Mouse (Mus musculus) R1 (cell line): Measurements from ENCODE around the gene Kcna7.

ENCODE experiments used
- DNase-seq: peaks from one replicate; pipeline ENCODE4 v3.0.0-alpha.2; 2018; ENCODE audit warnings: low read depth, low spot score

Kcna7 gene

DNA sequence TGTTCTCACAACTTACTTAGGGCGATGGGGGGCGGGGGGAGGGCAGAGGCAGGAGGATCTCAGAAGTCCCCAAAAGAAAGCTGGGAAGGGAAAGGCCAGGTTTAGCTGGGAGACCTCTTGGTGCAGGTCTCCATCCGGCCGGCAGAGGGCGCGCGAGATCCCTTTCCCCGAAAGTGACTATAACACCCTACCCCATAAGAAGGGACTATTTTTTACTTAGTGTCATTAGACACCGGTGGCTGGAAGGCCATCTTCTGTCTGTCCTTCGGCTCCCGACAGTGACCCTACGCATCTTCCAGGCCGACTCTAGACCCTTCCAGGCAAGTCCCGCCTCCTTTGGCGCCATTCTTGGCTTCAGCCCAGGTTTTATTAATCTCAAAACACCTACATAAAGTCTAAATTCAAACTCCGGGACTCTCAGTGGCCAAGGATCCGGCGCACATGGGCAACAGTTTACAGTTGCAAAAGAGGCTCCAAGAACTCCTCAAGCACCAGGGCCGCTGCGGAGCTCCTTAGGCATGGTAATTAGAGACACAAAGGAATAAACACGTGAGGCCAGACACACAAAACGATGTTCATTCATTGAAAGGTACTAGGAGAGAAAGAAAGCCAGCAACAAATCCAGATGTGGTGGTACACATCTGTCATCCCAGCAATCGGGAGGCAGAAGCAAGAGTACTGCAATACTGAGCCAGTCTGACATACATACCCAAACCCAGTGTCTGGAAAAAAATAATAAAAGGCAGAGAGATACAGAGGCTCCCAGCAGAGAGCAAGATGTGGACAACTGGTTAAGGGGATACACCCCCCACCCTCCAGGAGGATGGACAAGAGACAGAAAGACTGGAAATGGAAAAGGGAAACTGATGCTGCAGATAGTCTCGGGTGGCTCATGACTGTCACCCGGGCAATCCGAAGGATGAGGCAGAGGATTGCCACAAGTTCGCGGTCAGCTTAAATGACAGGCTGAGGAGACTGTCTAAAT is at the start of gene Kcna7:
TSS of gene Kcna7 (plus strand) at position 563 of the 985 bp plus-strand sequence.
- DNase-seq: peak; percentile 76

DNA sequence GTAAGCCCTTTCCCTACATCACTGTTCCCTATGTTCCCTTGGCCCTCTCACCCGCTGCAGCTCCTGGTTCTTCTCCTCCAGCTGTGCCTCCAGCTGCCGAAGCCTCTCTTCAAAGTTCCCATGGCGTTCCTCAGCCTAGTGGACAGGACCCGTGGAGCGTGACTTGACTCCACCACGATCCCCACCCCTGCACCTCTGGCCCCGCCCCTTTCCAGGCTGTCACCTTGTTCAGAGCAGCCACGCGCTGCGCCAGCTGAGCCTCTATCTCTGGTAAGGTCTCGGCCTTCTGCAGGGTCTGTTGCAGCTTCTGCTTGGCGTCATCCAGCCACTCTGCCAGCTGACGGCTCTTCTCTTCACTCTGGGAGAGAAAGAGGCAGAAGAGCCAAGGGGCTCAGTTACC is 49.4 kb upstream of the Kcna7 start:
- DNase-seq: peak; percentile 34

DNA sequence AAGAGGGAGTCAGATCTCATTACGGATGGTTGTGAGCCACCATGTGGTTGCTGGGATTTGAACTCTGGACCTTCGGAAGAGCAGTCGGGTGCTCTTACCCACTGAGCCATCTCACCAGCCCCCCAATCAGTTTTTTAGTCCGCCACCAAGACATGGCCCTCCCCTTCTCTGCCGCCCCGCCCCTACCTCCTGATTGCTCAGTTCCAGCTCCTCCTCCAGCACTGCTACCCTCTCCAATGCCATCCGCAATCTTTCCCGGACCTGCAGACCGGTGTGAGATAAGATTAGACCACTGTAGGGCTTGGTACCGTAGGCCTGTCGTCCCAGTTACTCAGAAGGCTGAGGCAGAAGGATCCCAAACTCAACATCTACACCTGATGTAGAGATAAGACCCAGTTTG is 46.4 kb upstream of the Kcna7 start:
- peak; percentile 85 for DNase-seq

DNA sequence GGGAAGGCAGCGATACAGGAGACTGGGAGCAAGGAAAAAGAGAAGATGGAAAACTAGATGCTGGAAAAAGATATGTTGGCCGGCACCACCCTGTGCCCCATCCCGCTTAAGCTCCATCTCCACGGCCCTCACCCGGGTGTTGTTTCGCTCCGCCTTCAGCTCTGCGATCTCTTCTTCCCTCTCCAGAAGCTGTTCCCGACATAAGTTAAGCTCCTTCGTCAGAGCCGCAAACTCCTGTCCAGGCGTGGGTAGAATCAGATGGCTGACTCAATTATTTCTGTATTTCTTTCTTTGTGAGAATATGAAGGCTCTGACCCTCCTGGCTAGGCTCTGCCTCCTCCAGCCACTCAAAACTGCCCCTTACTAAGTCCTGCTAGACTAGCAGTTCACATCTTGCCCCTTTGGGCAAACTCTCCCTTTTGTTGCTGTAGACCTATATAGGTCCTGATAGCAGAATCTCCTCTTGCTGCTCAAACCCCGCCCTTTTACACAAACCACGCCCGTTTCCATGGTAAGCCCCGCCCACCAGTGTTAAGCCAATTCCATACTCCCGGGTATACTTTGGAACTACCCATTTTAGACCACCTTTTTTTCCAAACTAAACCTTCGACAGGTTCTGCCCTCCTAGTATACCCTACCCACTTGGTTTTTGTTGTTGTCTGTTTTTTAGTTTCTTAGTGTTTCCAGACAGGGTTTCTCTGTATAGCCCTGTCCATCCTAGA is 44.9 kb upstream of the Kcna7 start:
- DNase-seq: peak; percentile 76

DNA sequence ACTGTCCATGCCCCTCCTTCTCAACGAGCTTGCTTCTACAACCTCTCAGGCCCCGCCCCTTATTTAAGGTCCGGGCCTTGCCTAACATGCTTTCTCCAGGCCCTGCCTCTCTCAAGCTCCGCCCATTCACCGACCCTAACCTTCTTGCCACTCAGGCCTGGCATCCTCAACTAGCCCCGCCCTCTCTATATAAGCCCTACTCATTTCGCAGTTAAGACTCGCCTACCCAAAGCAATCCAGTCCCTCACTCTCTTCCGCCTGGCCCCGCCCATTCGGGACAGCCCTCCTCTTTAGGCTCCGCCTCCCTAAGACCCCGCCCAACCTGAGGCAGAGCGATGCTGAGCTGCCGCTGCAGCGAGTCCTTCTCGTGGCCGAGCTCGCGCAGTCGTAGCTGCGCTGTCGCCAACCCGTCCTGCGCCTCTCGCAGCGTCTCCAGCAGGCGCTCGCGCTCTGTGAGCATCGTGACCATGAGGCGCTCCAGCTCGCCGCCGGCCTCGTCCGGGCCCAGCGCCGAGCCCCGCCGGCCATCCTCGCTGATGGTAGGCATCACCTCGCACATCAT is 44.1 kb upstream of the Kcna7 start:
- DNase-seq: peak; percentile 100

DNA sequence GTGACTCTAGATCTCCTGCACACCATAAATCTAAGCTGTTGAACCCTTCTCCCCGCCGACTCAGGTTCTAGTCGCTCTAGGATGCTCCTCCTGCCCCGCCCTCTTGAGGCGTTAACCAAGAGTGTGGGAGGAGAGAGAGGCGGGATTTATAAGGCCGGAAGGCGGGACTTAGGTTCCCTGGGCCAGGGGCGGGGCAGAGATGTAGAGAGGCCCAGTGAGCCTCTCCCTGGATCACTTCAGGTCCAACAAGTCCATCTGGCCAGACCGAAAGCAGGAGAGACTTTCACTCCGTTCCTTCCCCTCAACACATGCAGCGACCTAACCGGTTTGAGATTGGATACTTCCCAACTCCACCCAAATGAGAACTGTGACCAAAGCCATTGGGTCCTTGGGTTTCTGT is 42.7 kb upstream of the Kcna7 start:
- peak; percentile 95 for DNase-seq

DNA sequence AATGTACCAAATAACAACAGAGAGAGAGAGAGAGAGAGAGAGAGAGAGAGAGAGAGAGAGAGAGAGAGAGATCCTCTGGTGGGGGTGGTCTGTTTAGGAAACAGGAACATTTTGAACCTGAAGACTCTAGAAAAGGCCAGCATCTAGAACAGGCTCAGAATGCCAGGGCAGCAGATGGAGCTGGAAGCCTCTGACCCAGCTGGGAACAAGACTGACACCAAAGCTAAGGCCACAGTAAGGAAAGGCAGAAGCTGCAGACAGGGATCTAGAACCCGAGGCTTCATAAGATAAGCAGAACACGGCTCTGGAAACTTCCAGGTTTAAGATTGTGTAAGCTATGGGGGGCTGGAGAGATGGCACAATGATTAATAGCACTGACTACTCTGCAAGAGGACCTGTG is 41.5 kb upstream of the Kcna7 start:
- no peak for DNase-seq

DNA sequence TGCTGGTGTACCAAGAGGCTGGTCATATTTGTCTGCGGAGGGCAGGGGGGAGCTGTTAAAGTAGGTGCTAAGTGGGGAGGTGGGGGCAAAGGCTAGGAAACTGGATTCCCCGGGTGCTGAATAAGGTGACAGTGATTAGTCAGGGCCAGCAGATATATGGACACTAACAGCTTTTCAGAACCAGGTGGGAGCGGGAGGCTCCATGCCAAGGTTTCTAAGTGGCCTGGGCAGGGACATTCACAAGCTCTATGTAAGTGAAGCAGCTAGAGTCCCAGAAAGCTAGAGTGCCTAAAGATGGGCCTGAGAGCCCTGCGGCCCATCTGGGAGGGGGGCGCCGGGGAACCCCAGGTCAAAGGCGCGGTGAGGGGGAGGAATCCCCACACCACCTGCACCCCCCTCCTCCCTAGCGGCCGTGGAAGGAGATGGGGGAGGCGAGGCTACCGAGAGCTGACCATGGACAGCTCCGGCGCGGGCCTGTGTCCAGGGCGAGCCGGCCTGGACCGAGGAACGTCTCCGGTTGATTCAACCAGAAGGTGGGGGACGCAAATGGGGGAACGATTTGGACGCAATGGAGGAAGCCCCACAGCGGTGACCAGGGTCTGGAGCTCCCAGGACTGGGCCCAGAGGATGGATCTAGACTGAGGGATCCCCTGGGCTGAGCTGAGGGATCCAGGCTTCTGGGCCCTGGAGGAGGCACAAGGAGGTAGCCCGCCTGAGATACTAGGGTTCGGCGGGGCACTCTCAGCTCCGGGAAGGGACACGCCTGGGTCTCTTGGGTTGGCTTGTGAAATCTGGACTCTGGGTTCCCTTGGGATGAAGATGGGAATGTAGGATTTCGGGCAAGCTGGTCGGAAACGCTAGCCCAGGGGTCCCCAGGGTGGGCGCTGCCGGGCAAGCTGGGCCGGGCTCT is 39.5 kb upstream of the Kcna7 start:
- peak; percentile 36 for DNase-seq

DNA sequence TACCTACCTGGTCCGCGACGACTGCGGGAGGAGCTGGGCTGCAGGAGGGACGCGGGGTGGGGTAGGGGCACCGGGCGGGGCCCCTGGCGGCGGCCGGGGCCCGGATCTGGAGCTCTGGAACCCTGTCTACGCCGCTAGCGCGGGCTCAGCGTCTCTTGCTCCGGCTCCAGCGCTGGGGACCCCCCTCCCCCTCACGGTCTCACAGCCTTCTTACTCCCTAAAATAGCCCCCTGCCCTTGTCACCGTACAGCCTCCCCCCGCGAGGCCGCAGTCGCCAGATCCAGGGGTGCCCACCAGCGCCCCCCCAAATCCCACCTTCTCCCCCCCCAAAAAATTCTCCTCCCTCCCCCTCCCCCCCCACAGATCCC is 38.8 kb upstream of the Kcna7 start, which contains the start of gene Ppfia3:
TSS of gene Ppfia3 (minus strand) at position 368 of the 368 bp plus-strand sequence.
- DNase-seq: no peak

DNA sequence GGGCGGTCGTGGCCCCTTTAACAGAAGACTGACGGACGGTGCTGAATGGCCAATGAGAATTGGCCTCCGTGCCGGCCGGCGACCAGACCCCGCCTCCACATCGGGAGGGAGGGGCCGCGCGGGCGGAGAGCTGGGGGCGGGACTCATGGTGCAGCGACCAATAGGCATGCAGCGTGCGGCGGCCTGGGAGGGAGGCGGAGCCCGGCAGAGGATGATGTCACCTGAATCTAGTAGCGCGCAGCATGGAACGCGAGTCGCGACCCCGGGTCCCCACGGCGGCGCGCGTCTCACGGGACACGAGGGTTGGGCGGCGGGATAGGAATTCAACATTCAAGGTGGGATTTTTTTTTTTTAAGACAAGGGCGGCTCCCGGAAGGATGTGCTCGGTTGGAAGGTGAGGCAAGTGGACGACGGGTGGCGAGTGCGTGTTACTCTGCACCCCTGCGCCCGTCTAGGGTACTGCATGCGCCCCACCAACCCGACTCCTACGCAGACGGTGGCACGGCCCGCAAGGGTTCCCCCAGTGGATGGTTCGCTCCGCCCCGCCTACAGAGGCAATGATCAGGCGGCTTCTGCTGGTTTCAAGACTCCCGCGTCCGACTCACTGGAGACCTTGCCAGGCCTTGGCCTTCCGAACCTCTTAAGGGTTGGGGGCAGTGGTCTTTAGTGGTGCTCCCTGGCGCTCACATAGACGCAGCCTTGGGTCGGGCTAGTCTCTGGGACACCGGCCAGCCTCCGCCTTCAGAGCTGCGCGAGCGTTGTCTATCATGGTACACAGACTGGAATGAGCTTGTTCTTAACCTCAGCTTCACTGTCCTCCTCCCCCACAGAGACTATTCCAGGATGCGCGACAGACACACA is 38.2 kb upstream of the Kcna7 start:
- DNase-seq: peak; percentile 97

DNA sequence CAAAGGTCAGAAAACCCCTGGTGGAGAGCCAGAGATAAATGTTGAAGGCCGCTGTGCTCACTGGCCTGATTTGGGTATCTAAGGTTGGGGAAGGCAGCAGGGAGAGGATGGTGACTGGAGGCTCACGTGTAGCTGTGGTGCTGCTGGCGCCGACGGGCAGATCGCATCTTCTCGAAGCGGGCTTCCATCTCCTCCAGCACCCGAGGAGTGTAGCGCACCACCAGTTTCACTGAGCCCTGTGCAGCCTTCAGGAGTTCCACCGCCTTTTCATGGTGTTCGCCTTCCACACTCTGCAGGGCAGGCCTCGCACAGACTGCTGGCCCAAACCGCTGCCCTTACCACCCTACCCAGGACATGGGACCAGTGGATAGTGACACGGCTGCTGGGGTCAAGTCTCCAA is 37.3 kb upstream of the Kcna7 start:
- no peak for DNase-seq

DNA sequence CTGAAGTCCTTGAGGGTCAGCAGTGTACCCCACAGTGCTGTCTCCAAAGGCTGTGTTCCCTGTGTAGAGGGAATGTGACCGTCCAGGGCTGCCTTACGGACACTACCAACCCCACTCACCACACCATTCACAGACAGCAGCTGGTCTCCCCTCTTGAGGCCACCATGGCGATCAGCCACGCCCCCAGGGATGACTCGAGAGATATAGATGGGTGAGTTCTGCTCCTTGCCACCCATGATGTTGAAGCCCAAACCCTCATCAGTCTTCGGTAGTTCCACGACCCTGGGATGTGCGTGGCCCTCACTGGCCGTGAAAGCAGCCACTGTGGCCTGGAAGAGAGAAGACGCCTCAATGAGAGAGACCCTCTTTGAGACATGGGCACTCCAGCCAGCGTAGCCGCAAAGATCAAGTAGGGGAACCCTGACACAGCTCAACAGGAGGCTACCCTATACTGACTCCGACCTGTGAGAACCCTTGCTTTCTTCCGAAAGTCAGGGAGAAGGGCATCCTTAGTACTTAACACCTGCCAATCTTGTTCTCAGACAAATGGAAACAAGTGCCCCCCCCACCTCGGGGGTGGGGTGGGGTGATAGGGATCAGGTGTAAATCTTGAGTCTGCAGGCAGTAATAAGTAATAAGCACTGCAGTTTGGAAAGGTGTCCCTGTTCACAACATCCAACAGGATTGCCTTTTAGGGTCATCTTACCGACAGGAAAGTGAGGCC is 36.3 kb upstream of the Kcna7 start:
- DNase-seq: no peak

DNA sequence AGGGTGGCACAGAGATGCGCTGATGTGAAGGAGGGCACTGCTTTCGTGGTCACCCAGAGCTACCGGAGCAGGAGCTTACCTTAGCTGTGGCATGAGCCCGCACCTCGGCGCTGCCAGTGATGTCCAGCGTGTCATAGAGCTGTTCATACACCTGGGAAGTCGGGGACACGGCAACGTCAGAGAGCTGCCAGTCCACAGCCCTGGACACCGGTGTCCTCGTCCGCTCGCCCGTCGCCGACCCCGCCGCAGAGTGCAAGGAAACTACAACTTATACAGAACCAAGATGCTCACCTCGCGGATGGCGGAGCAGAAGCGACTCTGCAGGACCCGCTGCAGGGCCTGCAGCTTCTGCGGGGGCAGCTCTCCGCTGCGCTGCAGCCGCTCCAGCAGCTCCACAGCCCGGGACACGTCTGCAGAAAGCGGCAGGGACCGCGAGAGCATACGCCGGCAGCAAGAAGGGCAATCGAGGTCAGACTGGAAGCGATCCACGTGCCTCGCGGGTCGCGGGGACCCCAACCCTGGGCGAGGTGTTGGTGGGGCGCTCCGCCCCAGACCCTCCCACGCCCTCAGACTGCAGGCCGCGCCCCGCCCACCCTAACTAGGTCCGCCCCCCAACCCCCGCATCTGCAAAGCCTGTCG is 35.5 kb upstream of the Kcna7 start:
- no peak for DNase-seq

DNA sequence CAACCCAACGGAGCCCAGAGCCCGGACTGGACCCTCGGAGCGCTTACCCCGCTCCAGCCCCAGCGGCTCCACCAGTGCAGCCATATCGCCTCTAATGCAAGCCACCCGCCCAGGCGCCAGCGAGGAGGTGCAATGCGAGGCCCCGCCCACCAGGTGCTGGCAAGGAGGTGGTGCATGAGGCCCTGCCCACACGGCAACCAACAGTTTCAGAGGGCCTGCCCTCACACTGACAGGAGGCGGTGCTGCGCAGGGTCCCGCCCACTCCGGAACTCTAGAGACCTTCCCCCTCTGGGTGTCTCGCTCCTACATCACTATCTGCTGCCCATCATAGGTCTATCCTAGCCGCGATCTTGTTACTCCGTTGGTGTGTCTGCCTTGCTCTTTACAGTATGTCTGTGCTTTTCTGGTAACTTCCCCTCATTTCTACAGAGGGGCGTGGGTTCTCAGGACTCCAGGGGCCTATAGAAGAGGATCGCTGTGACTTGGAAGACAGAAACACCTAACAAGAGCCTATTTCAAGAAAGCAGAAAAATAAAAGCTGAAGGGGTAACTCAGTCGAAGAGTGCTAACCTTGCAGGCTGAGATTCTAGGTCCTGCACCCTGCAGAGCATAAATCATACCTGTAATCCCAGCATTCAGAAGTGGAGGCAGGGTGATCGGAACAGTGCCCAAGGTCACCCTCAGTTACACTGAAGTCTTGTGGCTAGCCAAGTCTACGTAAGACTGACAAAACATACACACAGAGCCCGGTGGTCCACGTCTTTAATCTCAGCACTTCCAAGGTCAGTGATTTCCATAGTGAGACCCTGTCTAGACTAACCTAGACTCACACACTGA is 34.8 kb upstream of the Kcna7 start, which contains the start of gene Lin7b:
TSS of gene Lin7b (minus strand) at position 109 of the 837 bp plus-strand sequence.
- DNase-seq: peak; percentile 96

DNA sequence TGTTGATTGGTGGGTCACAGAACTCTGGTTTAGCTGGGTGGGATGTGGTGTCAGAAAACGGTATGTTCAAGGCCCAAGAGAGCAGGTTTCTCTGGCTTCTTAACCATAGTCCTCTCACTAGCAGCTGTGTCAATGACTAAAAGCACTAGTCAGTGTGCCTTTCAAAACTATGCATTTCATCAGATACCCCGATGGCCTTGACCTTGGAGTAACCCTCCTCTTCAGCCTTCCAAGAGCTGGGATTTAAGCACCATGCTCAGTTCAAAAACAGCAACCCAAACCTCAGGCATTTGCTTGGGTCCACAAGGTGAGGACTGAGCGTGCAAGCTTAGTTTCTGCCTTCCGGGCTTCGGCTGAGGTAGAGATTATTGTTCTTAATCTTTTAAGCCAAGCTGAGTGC is 33.1 kb upstream of the Kcna7 start:
- DNase-seq: peak; percentile 54

DNA sequence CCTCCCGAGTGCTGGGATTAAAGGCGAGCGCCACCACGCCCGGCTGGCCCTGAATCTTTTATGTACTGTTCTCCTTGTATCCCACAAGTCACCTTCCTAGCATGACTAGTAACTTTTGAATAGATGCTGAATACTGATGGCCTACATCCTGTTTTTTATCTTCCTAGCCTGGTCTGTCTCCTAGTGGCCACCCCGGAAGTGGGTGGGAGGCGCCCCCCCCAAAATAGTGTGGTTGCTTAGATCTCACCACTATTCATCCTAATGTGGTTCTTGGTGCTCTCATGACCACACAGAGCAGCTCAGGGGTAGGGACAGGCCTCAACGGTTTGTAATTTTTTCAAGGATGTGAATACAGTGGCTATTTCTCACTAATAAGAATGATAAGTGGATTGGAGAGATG is 30.8 kb upstream of the Kcna7 start:
- peak; percentile 33 for DNase-seq

DNA sequence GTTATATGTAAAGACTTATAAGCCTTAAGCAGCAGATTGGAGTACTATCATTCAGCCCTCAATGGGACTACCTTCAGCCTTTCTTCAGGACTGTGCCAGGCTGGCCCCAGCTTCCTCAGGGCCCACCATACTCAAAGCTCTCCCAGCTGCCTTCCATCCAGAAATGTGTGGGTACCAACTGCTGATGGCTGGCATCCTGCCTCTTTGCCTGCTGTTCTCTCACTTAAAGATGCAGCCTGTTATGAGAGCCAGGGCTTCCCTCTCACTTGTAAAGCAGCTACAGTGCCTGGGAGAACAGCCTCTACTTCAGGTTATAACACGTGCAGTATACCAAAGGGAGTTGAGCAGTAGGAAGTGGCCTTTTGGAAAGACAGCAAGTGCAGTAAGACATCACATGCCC is 29.4 kb upstream of the Kcna7 start:
- DNase-seq: no peak

DNA sequence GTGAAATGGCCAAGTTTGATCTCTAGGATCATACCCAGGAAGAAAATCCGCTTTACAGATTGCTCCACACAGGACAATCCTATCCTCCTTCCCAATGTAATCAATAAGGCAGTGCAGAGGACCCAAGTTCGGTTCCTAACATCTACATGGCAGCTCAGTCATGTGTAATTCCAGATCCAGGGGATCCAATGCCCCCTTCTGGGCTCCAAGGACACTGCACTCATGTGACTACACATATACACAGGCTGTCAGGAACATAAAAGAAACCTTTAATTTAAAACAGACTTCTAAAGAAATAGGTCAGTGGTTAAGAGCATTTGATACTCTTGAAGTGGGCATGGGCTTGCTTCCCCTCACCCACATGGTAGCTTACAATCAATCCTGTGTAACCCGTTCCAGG is 19.4 kb upstream of the Kcna7 start:
- peak; percentile 66 for DNase-seq
